Mouse (Mus musculus): ENCODE measurements at regions not wholly inside any gene's neighbourhood (a gene's known extent, or its start where the extent isn't known, plus 50 kb on each side); places are given as distances from the start of the nearest gene placed in this dataset.

DNA sequence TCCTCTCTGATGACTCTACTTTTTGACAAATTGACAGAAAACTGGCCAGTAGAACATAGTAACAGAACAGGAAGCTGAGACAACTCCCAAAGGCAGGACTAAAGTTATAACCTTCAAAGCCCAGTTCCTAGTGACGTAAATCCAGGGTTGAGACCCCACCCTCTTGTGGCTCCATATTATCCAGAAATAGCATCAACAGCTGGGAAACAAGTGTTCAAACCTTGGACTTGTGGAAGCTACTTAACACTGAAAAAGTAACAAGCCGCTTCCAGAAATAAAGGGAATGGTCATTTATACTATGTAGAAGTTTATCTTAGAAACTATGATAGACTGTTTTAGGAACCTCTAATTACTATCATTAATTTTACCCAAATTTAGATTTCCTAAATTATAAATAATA lies 90.6 kb downstream of the Pcdh18 start:
- TF ChIP-seq CTCF (IDR thresholded peaks at IDR 0.05; ENCODE audit: low read depth), result no peak
- TF ChIP-seq EP300 (optimal IDR thresholded peaks at IDR 0.05), result no peak
